Mouse (Mus musculus): ENCODE measurements around the gene Nrn1. TPM values are rescaled to one million over a fixed set of nuclear protein-coding genes. Genes with fewer than 3 reads are reported as not detected.

Gene Nrn1
- 10 to 100 TPM in 1 of 2 experiments, 1 to 10 TPM in 1; 3.6 to 10.2 TPM for polyA plus RNA-seq (2017; shearing (Covaris generic))

DNA sequence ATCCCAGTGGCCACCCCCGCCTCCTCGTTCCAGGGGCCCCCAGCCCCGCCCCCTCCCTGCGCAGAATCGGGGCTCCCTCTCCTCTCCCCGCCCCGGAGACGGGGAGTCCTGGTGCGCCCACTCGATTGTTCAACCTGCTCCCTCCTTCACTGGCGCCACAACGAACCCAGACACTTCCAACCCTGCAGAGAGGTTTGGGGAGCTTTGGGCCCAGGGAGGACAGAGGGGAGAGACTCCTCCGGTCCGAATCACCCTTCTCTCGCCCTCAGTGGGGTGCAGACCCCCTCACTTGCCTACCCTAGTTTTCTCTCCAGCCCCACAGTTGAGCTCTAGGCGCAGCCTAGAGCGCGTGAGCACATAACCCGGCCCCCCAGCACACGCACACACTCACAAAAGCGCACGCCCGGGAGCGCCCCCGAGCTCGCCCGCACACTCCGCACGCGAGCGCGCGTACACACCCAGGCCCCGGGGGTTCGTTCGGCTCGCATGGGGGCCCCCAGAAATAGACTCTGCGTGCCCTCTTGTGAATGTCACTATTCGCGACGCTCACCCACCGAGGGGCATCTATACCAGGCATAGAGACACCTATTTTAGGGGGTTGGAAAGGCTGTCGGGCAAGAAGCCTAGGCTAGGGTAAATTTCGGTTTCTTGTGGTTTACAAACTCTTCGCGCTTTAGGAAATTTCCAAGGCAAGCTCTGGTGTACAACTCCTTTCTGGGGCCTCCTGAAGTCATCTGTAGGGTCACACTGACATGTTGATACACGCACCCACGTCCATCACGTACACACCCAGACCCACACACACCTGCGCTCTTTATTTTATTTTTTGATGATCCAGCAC, at the start of gene Nrn1:
TSS of gene Nrn1 (minus strand) at position 401 of the 841 bp plus-strand sequence.

